Mouse (Mus musculus): ENCODE data around the gene 1700029P11Rik.

1700029P11Rik gene

DNA sequence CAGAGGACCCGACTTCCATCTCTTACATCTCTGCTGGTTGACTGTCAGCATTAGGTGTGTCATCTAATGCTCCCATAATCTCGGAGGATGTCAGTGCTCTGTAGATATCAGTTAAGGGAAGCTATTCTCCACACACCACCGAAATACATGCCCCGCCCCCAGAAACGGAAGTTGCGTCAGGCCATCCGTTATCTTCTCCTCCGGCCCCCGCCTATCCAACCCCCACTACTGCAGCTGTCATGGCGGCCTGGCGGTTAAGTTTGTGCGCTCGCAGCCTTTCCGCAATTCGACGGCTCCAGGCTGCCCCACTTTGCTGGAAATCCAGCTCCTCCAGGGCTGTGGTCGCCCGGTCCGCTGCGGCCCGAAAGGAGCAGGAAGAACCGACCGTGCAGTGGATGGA lies at the start of gene 1700029P11Rik:
TSS of gene 1700029P11Rik (plus strand) at position 220 of the 400 bp plus-strand sequence.
- in situ Hi-C loops (cut with MboI) = no loop called here

DNA sequence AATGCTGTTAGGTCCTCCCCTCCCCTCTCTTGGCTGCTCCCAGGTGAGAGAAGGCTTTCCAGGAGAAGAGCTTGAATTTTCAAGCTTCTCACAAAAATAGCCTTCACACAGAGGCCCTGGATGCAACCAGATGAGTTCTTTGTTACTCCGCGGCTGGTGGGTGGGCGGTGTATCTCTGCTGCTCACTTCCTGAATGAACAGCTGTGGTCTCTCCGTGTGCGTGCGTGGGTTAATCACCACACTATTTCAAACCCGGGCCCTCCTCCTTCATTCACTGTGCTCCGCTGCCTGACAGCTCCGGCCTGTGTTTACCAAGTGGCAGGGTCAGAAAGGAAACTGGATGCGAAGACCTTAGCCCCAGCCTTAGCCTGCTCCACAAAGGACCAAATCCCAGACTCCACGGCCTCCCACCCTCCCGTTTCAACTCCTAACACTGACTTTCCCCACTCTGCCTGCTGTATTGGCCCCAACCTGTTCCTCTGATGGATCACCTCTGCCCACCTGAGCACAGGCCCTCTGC lies 47.3 kb upstream of the 1700029P11Rik start:
- in situ Hi-C loops (cut with MboI) = no loop called here

DNA sequence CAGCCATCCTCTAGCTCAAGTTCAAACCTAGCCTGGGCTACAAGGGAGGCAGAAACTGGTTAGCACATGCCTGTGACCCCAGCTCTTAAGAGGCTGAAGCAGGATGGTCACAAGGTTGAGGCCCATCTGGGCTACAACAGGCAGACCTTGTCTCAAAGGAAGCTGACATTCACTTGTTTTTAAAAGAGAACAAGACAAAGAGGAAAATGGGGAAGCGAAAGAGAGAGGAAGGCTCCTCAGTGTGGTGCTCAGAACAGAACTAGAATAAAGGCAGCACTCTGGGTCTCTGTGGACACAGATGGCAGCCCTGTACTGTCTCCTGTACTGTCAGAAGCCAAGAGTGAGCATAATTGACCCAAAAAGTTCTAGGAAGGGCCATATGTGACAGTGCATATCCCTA lies 46.4 kb upstream of the 1700029P11Rik start:
- in situ Hi-C loops (cut with MboI) = no loop called here

DNA sequence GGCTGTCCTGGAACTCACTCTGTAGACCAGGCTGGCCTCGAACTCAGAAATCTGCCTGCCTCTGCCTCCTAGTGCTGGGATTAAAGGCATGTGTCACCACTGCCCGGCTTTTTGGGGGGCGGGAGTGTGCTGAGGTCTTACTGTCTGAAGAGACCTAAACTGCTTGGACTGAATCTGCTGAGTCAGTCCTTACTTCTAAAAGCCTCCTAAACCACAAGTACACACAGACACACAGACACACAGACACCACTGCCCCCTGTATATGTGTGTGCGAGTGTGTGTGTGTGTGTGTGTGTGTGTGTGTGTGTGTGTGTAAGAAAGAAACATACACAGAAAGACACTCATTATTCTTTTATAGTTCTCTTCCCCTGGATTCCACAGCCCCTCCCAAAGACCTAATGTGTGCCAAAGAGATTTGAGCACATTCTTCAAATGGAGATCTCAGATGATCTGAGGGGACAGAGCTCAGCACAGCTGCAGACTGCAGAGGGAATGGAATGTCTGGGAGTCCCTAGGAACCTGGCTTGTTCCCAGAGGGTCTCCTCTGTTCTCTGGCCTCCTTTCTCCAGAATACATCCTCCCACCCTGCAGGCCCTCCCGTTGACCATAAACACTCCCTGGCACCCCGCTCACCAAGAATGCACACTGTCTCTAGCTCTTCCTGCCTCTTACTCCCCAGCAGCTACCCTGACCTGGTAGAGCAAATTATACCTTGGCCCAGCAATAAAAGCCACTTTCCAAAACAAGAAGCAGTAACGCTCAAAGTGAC lies 44.3 kb upstream of the 1700029P11Rik start:
- in situ Hi-C loops (cut with MboI) = no loop called here

DNA sequence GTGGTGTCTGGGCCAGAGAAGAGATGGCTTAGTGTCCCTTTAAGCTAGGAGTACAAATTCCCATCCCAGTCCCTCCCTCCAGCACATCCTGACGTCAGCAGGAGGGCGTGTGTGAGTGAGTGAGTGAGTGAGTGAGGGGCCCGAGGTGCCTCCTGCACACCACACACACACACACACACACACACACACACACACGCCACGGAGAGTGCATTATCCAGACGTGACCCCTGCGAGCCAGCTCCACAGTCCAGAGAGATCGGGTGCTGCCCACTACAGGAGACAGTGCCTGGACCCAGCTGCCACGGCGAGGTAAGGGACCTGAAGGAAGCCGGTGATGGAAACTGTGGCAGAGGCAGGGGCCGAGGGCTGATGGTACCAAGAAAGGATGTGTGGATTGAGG lies 43.7 kb upstream of the 1700029P11Rik start, which contains the start of gene Csdc2:
TSS of gene Csdc2 (plus strand) at position 81 of the 400 bp plus-strand sequence.
- in situ Hi-C loops (cut with MboI) = no loop called here

DNA sequence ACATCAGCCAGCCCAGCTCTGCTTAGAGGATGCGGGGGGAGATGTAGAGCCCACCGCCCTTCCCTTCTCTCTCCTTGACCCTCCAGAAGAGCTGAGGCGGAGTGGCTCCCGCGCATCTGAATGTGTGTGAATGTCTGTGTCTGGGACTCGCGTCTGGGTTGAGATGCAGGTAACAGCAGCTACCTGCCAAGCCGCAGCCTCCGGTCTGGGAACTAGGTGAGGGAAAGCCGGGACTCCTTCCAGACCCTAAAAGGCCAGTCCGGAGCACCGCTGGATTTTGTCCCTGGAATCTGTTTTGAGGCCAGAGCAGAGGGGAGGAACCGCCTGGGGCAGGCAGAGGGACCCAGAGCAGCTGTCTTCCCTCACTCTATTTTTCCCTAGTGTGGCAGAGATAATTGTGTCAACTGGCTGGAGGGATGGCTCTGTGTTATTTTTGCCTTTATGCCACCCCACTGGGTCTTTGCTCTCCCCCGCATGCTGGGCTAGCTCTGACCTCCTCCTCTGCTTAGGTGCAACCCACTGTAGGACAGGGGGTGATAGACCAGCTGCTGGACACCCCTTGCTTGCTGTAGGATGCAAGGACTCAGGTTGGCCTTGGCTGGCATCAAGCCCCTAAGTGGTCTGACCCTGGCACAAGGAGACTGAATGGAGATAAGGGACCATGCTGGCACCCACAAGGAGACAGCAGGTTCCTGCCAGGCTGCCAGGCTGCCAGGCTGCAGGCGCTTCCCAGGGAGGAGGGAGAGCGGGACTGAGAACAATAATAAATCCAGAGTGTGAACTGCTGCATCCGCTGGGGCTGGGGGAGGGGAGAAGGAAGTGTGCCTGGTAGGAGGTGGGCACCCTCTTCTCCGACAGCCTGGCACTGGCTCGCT lies 43.0 kb upstream of the 1700029P11Rik start:
- in situ Hi-C loops (cut with MboI) = no loop called here

DNA sequence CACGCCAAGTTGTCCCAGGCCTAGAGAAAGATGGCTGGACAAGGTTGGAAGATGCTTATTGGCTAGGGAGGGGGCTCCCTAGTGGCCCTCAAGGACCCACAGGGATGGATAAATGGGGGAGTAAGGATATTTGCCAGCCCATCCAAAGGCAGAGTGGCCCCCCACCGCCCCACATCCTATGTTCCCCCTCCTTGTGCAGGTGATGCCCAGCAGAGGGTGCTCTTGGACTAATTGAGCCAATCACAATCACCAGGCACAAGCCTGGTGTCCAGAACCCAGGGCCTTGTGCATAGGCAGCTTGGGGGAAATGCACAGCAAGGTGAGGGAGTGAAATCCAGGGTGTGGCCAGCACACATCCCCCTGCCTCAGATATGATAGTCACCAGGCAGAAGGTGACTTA lies 42.1 kb upstream of the 1700029P11Rik start:
- in situ Hi-C loops (cut with MboI) = no loop called here

DNA sequence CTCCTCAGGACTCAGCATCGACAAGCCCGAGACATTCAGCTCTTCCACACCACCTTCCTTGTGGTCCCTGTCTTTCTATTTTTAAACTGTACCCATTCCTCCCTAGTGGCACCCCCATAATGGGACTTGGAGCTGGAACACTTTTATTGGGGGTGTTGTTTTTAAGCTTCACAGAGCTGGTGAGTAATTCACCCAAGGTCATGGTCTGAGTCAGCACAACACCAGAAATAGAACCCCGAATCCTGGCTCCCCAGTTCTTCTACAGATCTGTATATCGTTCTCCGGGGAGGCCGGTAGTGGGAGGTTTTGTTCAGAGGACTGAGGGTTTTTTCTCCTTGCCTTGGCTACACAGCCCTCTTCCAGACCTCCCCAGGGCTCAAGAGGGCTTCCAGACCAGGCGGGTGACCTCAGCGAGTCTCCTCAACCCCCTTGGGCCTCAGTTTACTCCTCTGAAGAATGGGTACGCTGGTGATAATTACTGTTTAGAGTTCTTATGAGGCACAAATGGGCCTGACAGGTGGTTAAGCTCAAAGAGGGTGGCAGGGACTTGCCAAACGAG lies 41.1 kb upstream of the 1700029P11Rik start:
- in situ Hi-C loops (cut with MboI) = no loop called here

DNA sequence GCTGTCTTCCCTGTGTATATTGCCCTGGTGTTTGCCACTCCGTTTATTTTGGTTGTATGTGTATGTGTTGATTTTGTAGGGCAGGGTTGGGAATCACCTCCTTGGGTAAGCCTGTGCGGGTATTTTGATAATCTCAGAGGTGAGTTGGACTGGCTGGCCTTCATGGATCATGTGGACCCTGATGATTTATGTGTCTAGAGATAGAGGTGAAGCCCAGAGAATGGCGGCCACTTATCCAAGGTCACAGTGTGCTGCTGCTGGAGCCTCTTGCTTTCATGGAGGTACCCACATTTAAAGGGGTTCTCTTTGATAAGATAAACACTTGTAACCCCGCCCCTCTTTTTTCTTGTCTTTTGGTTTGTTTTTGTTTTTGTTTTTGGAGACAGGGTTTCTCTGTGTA lies 40.6 kb upstream of the 1700029P11Rik start:
- in situ Hi-C loops (cut with MboI) = no loop called here

DNA sequence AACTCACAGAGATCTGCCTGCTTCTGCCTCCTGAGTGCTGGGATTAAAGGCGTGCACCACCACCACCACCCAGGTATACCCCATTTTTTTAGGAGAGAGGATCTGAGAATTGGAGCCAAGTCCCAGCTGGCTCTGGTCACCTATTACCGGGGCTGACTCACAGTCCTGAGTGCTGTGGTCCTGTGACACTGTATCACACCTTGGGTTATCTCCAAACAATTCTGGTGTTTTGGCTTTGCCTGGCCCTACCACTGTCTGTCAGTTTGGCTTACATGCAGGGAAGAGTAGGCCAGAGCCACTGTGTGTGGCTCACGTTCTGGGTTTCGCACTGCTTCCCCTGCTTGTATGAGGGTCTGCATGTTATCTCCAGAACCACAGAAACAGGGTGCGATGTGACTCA lies 40.1 kb upstream of the 1700029P11Rik start:
- in situ Hi-C loops (cut with MboI) = no loop called here

DNA sequence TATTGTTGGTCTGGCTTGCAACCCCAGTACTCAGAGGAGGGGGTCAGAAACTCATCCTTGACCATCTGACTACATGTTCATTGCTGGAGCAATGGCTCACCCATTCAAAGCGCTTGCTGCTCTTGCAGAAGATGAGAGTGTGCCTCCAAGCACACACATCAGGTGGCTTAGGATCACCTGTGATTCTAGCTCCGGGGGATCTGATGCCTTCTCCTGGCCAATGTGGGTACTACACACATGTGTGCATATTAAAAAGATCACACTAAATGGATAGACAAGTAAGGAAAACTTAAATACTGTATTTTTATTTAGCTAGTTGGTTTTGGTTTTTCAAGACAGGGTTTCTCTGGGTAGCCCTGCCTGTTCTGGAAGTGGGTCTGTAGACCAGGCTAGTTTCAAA lies 39.3 kb upstream of the 1700029P11Rik start:
- in situ Hi-C loops (cut with MboI) = no loop called here

DNA sequence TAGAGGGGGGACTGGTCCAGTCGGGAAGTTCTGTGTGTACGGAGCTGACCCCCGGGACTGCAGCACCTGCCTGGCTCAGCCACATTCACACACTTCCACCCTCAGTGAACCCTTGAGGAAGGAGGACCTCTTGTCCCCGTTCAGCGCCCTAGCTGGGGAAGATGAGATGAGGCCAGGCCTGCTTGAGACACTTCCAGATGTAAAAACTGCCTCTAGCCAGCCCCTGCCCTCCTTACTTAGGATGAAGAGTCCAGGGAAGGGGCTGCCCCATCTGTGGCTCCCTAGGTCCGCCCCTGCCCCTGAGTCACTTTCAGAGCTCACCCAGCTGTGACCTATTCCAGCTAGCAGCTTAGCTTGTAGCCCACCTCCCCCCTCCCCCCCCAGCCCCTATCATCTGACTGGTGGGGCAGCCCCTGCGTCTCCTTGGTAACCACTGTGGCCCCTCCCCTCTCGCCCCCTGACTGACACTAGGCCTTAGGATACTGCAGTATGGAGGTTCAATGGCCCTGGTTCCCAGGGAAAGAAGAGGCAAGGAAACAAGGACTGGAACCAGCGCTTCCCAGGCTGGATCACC lies 37.1 kb upstream of the 1700029P11Rik start:
- in situ Hi-C loops (cut with MboI) = no loop called here

DNA sequence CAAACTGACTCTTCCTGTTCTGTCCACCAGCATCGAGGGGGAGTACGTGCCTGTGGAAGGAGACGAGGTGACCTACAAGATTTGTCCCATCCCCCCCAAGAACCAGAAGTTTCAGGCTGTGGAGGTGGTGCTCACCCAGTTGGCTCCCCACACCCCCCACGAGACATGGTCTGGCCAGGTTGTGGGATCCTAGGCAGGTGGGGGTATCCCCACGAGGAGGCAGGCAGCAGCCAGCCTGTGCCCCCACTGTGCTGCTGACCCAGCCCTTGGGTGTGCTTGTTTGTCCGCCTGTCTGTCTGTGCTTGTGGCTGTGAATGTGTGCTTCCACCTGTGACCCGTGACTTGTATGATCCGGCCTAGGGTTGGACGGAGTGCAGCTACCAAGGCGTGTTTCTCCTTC lies 31.3 kb upstream of the 1700029P11Rik start:
- in situ Hi-C loops (cut with MboI) = no loop called here

DNA sequence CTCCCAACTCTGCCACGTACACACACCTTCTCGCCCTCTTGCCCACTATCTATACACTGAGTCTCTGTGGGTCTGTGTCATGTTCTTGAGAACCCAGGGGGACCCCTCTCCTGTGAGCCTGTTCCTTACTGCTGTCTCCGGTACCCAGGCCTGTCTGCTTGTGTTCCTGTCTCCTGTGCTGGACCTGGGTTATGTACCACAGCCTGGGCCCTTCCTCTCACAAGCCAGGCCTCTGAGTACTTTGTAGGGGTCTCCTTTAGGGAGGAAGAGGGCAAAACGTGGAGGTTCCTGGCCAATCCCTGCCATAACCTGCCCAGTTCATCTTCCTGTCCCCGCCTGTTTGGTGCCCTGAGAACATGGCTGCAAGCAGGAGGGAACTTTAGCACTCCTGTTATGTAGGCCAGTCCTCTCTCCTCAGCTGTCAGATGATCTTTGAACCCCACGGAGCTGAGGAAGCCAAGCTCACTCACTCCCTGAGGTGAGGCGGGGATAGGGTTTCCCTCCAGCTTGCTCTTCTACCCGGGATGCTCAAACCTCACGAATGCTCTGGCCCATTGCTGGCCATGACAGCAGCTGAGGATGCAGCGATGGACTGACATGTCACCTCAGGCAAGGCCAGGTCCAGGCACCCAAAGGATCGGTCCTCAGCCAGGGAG lies 30.7 kb upstream of the 1700029P11Rik start:
- in situ Hi-C loops (cut with MboI) = no loop called here

DNA sequence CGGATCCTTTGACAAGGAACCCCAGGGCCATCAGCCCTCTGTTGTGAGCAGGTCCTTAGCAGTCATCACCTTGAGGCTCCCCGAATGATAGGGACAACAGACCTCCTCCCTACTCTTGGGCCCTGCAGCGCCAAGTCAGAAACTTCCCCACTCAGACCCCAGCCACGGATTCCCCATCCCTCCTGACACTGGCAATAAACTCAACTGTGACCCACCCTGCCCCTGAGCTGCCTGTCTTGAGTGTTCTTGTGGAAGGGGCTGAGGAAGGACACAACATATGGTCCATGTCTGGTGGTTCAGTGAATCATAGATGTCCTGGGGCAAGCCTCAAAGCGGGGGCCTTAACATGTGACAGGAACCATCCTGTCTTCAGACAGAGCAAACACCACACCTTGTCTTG lies 29.6 kb upstream of the 1700029P11Rik start:
- in situ Hi-C loops (cut with MboI) = no loop called here

DNA sequence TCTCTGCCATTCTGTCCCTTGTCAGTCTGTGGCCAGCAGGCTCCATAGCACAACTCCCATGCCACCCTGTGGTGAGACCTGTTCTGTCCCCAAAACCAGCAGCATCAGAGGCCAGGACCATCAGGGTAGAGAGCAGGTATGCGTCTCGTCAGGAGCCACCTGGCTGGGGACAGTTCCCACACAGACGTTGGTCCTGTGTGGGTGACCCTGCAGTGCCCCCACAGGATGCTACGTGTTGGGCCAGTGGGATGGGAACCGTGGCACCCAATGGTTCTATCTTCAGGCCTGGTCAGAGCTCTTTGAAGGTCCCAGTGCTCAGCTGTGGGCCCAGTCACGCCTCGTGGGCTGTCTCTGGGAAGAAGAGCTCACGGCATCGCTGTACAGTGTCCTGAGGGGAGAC lies 29.2 kb upstream of the 1700029P11Rik start:
- in situ Hi-C loops (cut with MboI) = no loop called here

DNA sequence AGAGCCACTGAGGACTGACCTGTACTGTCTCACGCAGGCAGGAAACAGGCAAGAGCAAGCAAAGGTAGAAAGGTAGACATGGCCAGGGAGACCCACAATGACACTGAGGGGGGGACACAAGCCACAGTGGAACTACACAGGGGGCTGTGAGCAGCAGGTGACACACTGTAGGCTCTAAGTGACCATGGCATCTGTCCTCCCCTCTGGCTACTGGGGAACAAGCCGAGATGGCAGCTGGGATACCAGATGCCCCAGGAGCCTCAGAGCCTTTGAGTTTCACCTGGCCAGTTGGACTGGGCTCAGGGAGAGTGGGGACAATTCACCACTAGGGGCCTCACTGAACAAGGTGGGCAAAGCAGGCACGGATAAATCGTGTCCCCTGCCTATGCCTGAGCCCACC lies 28.0 kb upstream of the 1700029P11Rik start:
- in situ Hi-C loops (cut with MboI) = no loop called here

DNA sequence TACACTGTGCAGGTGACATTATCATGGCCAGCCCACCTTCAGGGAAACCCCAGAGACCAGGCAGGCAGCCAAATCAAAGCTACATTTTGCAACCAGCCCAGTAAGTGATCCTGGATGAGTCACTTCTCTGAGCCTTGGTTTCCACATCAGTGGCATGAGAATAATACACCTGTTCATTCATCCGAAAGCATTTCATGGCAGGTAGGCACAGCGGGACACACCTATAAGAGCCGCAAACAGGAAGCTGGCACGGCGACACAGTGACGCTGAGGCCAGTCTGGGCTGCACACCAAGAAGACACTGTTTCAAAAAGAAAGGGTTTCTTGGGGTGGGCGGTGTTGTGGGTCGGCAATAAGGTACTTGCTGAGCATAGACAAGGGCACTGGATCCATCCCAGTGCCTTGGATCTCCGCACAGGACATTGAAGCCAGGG lies 26.2 kb upstream of the 1700029P11Rik start:
- in situ Hi-C loops (cut with MboI) = no loop called here

DNA sequence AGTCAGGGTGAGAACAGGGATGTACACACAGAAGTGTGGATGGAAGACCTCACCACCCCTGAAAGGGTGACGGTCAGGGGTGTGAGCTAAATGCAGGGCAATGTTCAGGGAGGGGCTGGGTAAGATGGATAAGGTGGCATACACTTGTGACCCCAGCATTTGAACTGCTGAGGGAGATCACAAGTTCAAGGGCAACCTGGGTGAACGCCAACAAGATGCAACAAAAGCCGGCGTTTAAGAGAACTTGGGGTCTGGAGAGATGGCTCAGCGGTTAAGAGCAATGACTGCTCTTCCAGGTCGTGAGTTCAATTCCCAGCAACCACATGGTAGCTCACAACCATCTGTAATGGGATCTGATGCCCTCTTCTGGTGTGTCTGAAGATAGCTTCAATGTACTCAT lies 25.6 kb upstream of the 1700029P11Rik start:
- in situ Hi-C loops (cut with MboI) = no loop called here

DNA sequence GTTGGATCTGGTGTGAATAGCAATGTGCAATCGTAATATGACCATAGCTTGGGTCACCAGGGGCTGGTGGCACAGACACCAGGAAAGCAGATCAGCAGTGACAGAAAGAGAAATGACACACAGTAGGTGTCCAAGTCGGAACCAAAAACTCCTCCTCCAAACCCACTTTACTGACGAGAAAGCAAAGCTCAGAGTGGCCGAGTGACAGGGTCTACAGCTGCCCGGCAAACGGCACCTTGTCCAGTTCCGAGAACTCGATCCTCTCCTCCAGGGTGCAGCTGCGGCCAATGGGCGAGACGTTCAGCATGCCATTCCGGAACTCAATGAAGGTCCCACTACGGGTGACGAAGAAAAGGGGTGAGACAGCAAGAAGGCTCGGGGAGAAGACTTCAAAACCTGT lies 24.9 kb upstream of the 1700029P11Rik start:
- in situ Hi-C loops (cut with MboI) = no loop called here

DNA sequence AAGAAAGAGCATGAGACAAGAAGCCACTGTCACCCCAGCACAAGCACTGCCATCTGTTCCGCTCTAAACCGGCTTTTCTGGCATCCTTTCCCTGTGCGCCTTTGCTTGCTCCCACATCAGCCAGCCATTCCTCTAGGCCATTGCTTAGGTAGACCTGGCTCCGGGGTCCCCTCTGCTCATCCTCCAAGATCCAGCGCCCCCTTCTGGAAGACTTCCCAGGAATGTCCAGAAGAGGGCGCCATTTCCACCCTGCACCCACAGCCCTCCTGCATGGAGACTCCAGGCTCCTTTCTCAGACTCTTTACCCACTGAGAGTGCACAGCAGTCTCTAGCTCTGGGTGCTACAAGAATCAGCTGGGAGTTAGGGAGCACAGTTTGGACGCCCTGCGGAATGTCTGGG lies 23.9 kb upstream of the 1700029P11Rik start:
- in situ Hi-C loops (cut with MboI) = no loop called here

DNA sequence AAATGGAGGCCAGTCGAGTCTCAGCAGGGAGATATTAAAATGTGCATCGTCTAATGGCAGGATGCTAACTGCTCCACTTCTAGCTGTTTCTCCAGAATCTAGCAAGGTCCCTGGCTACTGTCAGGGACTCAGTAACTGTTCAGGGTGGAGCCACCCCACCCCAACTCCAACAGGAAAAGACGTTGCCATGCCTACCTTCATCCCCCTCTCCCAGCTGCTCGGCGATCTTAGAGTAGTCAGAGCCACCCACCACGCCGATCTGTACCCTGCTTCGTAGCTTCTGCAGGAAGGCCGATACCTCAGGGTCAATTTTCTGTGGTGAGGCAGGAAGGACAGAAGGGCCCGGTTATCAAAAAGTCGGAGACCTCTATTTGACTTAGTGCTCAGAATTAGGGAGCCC lies 22.7 kb upstream of the 1700029P11Rik start:
- in situ Hi-C loops (cut with MboI) = no loop called here

Measured in mature B cell (primary cell).